Mouse (Mus musculus) stomach, embryonic 15.5 days (tissue): ENCODE measurements around the gene Olfr1249. TPM values are rescaled to one million over a fixed set of nuclear protein-coding genes. Genes with fewer than 3 reads are reported as not detected.
"Not testable (repeated sequence)": the region's sequence is repeated elsewhere in the genome, so short reads cannot be mapped to it uniquely, and the experiment has no call there.

Experiments
- ATAC-seq: fragments of 200-750 bp; cut with Nextera tagmentation; 2 replicates; pipeline ENCODE4 v1.8.0; 2017; ENCODE audit warnings: low read depth, moderate number of reproducible peaks, moderate TSS enrichment; ENCODE audit not compliant: insufficient read depth, low FRiP score
- H3K27ac ChIP-seq: fragments of 300-500 bp; sonication (generic); 2 replicates; pipeline ENCODE4 v1.5.1; 2015; ENCODE audit warnings: mild to moderate bottlenecking, inconsistent platforms
- H3K27me3 ChIP-seq: fragments of 300-500 bp; sonication (generic); replicated peaks from 2 replicates; pipeline ENCODE4 v1.6.1; 2015; ENCODE audit warnings: inconsistent platforms
- H3K36me3 ChIP-seq: fragments of 300-500 bp; sonication (generic); 2 replicates; pipeline ENCODE4 v1.6.1; 2015; ENCODE audit warnings: inconsistent platforms
- H3K4me1 ChIP-seq: fragments of 300-500 bp; sonication (generic); 2 replicates; pipeline ENCODE4 v1.6.1; 2015; ENCODE audit warnings: inconsistent platforms
- H3K4me2 ChIP-seq: fragments of 300-500 bp; sonication (generic); 2 replicates; pipeline ENCODE4 v1.6.1; 2015; ENCODE audit warnings: mild to moderate bottlenecking, inconsistent platforms
- H3K4me3 ChIP-seq: fragments of 300-500 bp; sonication (generic); replicated peaks from 2 replicates; pipeline ENCODE4 v1.5.1; 2015; ENCODE audit warnings: inconsistent platforms
- H3K9ac ChIP-seq: fragments of 300-500 bp; sonication (generic); 2 replicates; pipeline ENCODE4 v1.6.1; 2015; ENCODE audit warnings: inconsistent platforms
- H3K9me3 ChIP-seq: fragments of 300-500 bp; sonication (generic); 2 replicates; pipeline ENCODE4 v1.6.1; 2016; ENCODE audit warnings: inconsistent platforms
- WGBS: fragments of 180-500 bp; shearing (Covaris S2); methylation state at CpG from one replicate; pipeline ENCODE4 v1.1.7; 2015; 5-methylcytosine and 5-hydroxymethylcytosine counted together
- polyA plus RNA-seq: library from polyadenylated mRNA; unstranded; fragments of >200 nt; fragmentation: Nextera tagmentation; extraction: Ambion mirVana; gene quantifications from 2 replicates; pipeline ENCODE4 v1.2.1, GENCODE M21; 2015

Gene Olfr1249
- not detected in 2 replicates for polyA plus RNA-seq

DNA sequence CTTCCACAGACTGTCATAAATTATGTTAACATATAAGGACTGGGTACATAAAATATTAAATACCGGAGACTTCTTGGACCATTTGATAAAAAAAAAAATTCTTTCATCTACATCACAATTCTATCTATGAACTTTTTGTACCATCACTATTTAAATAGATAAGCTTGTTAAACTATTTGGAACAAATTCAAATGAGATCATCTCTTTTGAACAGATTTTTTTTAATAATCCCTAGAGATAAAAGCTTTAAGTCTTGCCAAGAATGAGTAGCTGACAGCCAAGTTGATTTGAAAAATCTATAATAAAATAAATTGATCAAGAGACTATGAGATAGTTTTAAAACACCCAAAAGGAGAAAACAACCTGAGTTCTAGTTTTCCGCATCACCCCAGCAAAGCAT, at the start of gene Olfr1249:
Olfr1249 (minus strand) TSS at position 101 of the 400 bp plus-strand sequence.
- no peaks in the 10 kb centered on the region for H3K4me1 ChIP-seq
- ATAC-seq = no peak
- H3K4me2 ChIP-seq = no peak within 1 kb of the TSS
- H3K9me3 ChIP-seq = no peaks in the 10 kb centered on the region
- H3K4me3 ChIP-seq = no peak within 1 kb of the TSS
- 78% methylated on average over 2 of the region's 2 CpGs for WGBS
- no peaks in the 10 kb centered on the region for H3K36me3 ChIP-seq
- H3K27me3 ChIP-seq = no peaks in the 10 kb centered on the region
- no peak within 1 kb of the TSS for H3K9ac ChIP-seq
- no peak within 1 kb of the TSS for H3K27ac ChIP-seq

DNA sequence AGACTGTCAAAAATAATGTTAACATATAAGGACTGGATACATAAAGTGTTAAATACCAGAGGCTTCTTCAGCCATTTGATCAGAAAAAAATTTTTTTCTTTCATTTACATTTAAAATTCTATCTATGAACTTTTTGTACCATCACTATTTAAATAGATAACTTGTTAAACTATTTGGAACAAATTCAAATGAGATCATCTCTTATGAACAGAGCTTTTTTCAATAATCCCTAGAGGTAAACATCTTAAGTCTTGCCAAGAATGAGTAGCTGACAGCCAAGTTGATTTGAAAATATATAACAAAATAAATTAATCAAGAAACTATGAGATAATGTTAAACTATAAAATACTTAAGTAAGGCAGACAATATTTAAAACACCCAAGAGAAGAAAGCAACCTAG, 37.1 kb upstream of the Olfr1249 start, which contains the start of gene Olfr1251:
Olfr1251 (minus strand) TSS at position 101 of the 400 bp plus-strand sequence.
- Histone ChIP-seq H3K27me3 (no peaks in the 10 kb centered on the region), H3K4me2 (no peak within 1 kb of the TSS), H3K4me1 (no peaks in the 10 kb centered on the region), H3K36me3 (no peaks in the 10 kb centered on the region), H3K9me3 (no peaks in the 10 kb centered on the region), H3K27ac (no peak within 1 kb of the TSS), H3K4me3 (no peak within 1 kb of the TSS), H3K9ac (no peak within 1 kb of the TSS)
- ATAC-seq = no peak

DNA sequence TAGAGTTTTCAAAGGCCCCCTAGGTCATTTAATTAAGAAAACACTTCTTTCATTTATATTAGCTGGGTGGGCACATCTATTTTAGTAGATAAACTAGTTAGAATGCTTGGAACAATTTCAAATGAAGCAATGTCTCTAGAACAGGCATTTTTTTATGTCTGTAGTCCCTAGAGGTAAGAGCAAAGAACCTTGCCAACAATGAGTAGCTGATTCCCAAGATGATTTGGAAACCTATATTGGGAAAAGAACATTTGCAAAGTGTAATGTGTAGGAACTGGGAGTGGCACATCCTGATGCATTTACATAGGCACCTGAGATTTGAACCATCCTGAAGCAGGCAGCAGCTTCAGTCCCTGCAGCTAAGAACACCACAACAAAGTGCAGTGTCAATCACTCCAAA, 26.6 kb upstream of the Olfr1249 start, which contains the start of gene Olfr1250:
Olfr1250 (minus strand) TSS at position 101 of the 400 bp plus-strand sequence.
- H3K4me3 ChIP-seq = no peak within 1 kb of the TSS
- no peak within 1 kb of the TSS for H3K9ac ChIP-seq
- H3K27me3 ChIP-seq = no peaks in the 10 kb centered on the region
- H3K4me1 ChIP-seq = no peaks in the 10 kb centered on the region
- no peak within 1 kb of the TSS for H3K4me2 ChIP-seq
- H3K27ac ChIP-seq = no peak within 1 kb of the TSS
- ATAC-seq = no peak
- H3K36me3 ChIP-seq = no peaks in the 10 kb centered on the region
- no peaks in the 10 kb centered on the region for H3K9me3 ChIP-seq

DNA sequence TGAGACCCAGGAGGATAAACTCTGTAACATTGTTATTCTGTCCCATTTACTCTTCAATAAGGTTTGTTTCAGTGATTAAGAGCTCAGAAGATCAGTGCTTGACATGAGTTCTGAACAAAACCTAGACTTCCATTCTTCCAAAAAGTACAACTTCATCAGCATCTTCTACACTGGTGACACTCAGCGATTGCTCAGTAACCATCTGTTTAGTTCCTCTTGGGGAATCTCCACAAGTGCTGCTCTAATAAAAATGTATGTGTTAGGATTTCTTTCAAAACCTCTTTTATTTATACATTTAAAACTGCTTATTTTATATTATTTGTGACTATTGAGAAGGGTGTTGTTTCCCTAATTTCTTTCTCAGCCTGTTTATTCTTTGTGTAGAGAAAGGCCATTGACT, 16.6 kb downstream of the Olfr1249 start, which contains the start of gene Olfr1248:
Olfr1248 (minus strand) TSS at position 101 of the 400 bp plus-strand sequence.
- not testable (repeated sequence) for H3K9ac ChIP-seq, H3K36me3 ChIP-seq, H3K4me1 ChIP-seq, H3K27ac ChIP-seq, ATAC-seq, H3K9me3 ChIP-seq, H3K4me3 ChIP-seq, H3K27me3 ChIP-seq, H3K4me2 ChIP-seq
- 95% methylated on average over 1 of the region's 1 CpGs for WGBS

DNA sequence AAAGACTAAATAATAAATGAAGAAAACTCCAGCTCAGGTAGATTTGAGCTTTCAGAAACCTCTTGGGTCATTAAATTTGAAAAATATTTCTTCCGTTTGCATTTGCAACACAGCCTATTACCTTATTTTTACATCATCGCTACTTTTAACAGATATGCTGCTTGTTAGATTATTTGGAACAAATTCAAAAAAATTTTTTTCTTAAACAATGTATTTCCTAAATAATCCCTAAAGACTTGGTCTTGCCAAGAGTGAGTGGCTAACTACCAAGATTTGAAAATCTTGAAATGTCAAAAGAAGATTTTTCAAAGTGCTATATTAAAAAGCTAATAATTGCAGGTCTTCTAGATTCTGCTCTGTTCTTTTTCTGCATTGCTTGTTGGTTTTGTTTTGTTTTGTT, 20.8 kb downstream of the Olfr1249 start, which contains the start of gene Olfr1247:
Olfr1247 (minus strand) TSS at position 101 of the 400 bp plus-strand sequence.
- WGBS = 94% methylated on average over 2 of the region's 2 CpGs
- no peak for ATAC-seq

DNA sequence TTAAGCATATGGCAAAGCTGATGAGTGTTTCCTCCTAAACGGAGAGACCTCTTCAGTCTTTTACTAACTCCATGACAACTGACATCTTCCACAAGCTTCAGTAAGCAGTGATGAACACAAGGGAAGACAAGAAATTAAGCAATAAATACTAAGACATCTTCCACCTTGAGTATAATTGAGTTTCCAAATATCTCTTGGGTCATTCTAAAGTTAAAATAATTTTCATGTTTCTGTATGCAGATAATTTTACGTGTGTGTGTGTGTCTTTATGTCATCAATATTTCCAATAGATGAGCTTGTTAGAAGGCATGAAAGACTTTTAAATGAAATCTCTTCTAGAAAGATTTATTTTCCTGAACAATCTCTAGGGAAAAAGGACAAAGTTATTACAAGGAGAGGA, 41.7 kb downstream of the Olfr1249 start, which contains the start of gene Olfr1246:
Olfr1246 (minus strand) TSS at position 101 of the 400 bp plus-strand sequence.
- Histone ChIP-seq H3K9me3 (no peaks in the 10 kb centered on the region), H3K27me3 (no peaks in the 10 kb centered on the region), H3K4me1 (no peaks in the 10 kb centered on the region), H3K27ac (no peak within 1 kb of the TSS), H3K9ac (no peak within 1 kb of the TSS), H3K4me2 (no peak within 1 kb of the TSS), H3K4me3 (no peak within 1 kb of the TSS), H3K36me3 (no peaks in the 10 kb centered on the region)
- no peak for ATAC-seq
- 58% methylated on average over 2 of the region's 2 CpGs for WGBS

More for the DNA sequence above, 20.8 kb downstream of the Olfr1249 start, which contains the start of gene Olfr1247:
- Histone ChIP-seq H3K36me3 (no peaks in the 10 kb centered on the region), H3K27ac (no peak within 1 kb of the TSS), H3K9ac (no peak within 1 kb of the TSS), H3K27me3 (no peaks in the 10 kb centered on the region), H3K4me3 (no peak within 1 kb of the TSS), H3K4me2 (no peak within 1 kb of the TSS), H3K9me3 (no peaks in the 10 kb centered on the region), H3K4me1 (no peaks in the 10 kb centered on the region)

Other genes with a start within 250 kb of the Olfr1249 start
- gene Olfr1238, start 225.3 kb downstream of the Olfr1249 start, polyA plus RNA-seq = not detected in 2 replicates
- gene Olfr1239, start 214.6 kb downstream of the Olfr1249 start, polyA plus RNA-seq = not detected in 2 replicates
- gene Olfr1240, start 192.0 kb downstream of the Olfr1249 start, polyA plus RNA-seq = not detected in 2 replicates
- not detected in 2 replicates for gene Olfr1241, start 147.9 kb downstream of the Olfr1249 start, polyA plus RNA-seq
- gene Olfr1242, start 136.6 kb downstream of the Olfr1249 start, polyA plus RNA-seq = not detected in 2 replicates
- not detected in 2 replicates for gene Olfr1243, start 103.5 kb downstream of the Olfr1249 start, polyA plus RNA-seq
- gene Olfr1245, start 56.5 kb downstream of the Olfr1249 start, polyA plus RNA-seq = not detected in 2 replicates
- not detected in 2 replicates for gene Olfr1246, start 41.8 kb downstream of the Olfr1249 start, polyA plus RNA-seq
- gene Olfr1247, start 20.9 kb downstream of the Olfr1249 start, polyA plus RNA-seq = 0.03 TPM in 1 of 2 replicates, not detected in the other
- not detected in 2 replicates for gene Olfr1248, start 16.7 kb downstream of the Olfr1249 start, polyA plus RNA-seq
- gene Olfr1250, start 26.5 kb upstream of the Olfr1249 start, polyA plus RNA-seq = not detected in 2 replicates
- not detected in 2 replicates for gene Olfr1251, start 37.0 kb upstream of the Olfr1249 start, polyA plus RNA-seq
- not detected in 2 replicates for gene Olfr1252, start 90.0 kb upstream of the Olfr1249 start, polyA plus RNA-seq
- not detected in 2 replicates for gene Olfr1253, start 122.1 kb upstream of the Olfr1249 start, polyA plus RNA-seq
- not detected in 2 replicates for gene Olfr1254, start 158.6 kb upstream of the Olfr1249 start, polyA plus RNA-seq
- gene Olfr1255, start 177.1 kb upstream of the Olfr1249 start, polyA plus RNA-seq = not detected in 2 replicates
- gene Olfr1256, start 206.6 kb upstream of the Olfr1249 start, polyA plus RNA-seq = not detected in 2 replicates
- not detected in 2 replicates for gene Olfr48, start 213.2 kb upstream of the Olfr1249 start, polyA plus RNA-seq
- gene Olfr1257, start 243.5 kb upstream of the Olfr1249 start, polyA plus RNA-seq = not detected in 2 replicates